Mouse (Mus musculus): ENCODE measurements at regions not wholly inside any gene's neighbourhood (a gene's known extent, or its start where the extent isn't known, plus 50 kb on each side); places are given as distances from the start of the nearest gene placed in this dataset.

- DNase-seq (ENCODE audit: low spot score in 2 of 2): no peak
Measured at GRCm38 (mm10) chr2:9184243-9184642, 696.8 kb upstream of the 4930412O13Rik start.

- no peak for DNase-seq (ENCODE audit: low spot score in 2 of 2)
Measured at GRCm38 (mm10) chr2:9185780-9186483, 695.1 kb upstream of the 4930412O13Rik start.

- DNase-seq (ENCODE audit: low spot score in 2 of 2): no peak
Measured at GRCm38 (mm10) chr2:9193195-9193594, 687.9 kb upstream of the 4930412O13Rik start.

GRCm38 (mm10) chr2:9197025-9197424 is 684.0 kb upstream of the 4930412O13Rik start:
- DNase-seq (ENCODE audit: low spot score in 2 of 2): no peak

GRCm38 (mm10) chr2:9207963-9208362 is 673.1 kb upstream of the 4930412O13Rik start:
- no peak for DNase-seq (ENCODE audit: low spot score in 2 of 2)
